Mouse (Mus musculus) megakaryocyte, embryonic 14.5 days (primary cell): ENCODE data around the gene Hoxb13.

Source experiments
- FLI1 ChIP-seq: IDR thresholded peaks from 2 replicates; pipeline ENCODE4 v1.6.1; 2012; ENCODE audit warnings: low read length, inconsistent platforms, mixed read lengths
- GATA1 ChIP-seq: IDR thresholded peaks from 3 replicates; pipeline ENCODE4 v1.6.1; 2012; ENCODE audit warnings: mixed read lengths, low read length, inconsistent platforms, borderline replicate concordance

DNA sequence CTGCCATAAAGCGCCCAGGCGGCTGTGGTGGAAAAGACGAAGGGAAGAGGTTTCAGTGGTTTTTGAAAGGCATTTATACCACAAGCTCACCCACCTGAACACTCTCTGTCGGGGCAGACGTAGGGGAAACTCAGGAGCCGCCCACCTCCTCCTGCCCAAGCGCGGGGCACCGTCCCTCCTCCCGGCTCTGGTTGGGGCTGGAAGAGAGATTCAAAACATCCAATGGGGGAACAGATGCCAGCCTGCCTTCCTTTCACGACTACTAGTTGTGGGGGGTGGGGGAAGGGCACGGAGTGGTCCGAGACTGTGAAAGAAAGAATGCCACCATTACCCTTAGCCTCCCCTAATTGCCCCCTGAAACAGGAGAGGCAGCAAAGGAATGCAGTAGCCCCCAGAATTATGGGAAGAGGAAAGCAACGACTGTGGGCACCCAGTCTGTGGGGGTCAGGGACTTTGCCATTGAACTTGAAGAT, 6.1 kb downstream of the Hoxb13 start:
- TF ChIP-seq GATA1 (no peak), FLI1 (no peak)
